Mouse (Mus musculus) thymus, adult 2 months (tissue): ENCODE results near the gene Tanc1.

ENCODE experiments used
- CTCF ChIP-seq: fragments of 200-500 bp; IDR thresholded peaks from 2 replicates; pipeline ENCODE4 v1.5.1; 2012; ENCODE audit warnings: mild to moderate bottlenecking, control low read depth, low read length, moderate library complexity, borderline replicate concordance; ENCODE audit not compliant: control insufficient read depth, poor library complexity, insufficient read depth; ENCODE audit errors: extremely low read depth
- POLR2A ChIP-seq: fragments of 200-500 bp; IDR thresholded peaks from 2 replicates; pipeline ENCODE4 v1.6.1; 2012; ENCODE audit warnings: mild to moderate bottlenecking, low read length, control low read depth, moderate library complexity; ENCODE audit not compliant: control insufficient read depth, poor library complexity, insufficient read depth; ENCODE audit errors: extremely low read depth

DNA sequence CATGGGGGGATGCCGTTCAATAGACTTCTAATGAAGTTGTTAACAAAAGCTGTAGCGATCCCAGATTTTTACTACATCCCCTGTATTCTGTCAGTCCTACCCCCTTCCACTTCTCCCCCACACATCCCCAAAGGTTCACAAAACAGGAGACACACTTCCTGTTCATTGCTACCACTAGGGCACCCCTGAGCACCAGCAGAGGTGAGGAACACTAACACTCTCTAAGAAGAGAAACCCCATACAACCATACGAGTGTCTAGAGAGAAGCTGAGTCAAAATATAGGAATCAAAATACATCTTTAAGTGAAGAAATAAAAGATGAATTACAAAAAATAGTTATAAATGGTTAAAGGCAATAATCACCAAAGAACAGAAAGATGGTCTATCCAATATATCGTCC is 49.6 kb upstream of the Tanc1 start:
- TF ChIP-seq POLR2A (no peak), CTCF (no peak)
